Mouse (Mus musculus) WW6 (cell line): ENCODE data around the gene Kpna4.
"Not testable (repeated sequence)": the region's sequence is repeated elsewhere in the genome, so short reads cannot be mapped to it uniquely, and the experiment has no call there.

Source experiments
- DNase-seq: peaks from one replicate; pipeline ENCODE4 v3.0.0-alpha.2; 2013; ENCODE audit warnings: low read depth, low spot score

Gene Kpna4

DNA sequence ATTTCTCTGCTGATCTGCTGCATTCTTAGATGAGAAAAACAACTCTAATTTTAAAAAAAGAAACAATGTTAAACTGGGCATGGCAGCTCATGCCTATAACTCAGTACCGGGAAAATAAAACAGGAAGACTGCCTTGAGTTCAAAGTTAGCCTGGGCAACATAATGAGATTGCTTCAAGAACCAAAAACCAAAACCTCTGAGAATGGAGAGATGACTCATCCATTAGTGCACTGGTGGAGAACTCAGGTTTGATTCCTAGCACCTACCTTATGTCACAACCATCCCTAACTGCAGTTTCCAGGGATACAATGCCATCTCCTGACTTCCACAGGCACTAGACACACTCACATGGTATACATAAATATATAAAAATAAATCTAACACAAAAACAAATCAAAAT is 17.8 kb downstream of the Kpna4 start:
- no peak for DNase-seq

DNA sequence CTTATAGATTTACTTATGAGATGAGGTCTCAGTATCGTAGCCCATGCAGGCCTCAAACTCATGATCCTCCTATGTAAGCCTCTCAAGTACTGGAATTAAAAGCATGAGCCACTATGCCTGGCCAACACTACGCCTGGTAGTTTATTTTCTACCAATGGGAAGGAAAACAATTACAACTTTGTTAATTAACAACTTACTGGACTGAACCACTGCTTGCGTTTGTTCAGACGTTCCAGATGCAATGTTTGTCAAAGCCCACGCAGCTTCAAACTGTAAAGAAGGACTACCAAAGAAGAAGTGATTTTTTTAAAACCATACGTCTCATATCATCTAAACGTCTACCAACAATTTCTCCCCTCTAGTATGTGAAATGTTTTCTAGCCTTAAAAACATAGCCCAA is 32.5 kb downstream of the Kpna4 start:
- no peak for DNase-seq

DNA sequence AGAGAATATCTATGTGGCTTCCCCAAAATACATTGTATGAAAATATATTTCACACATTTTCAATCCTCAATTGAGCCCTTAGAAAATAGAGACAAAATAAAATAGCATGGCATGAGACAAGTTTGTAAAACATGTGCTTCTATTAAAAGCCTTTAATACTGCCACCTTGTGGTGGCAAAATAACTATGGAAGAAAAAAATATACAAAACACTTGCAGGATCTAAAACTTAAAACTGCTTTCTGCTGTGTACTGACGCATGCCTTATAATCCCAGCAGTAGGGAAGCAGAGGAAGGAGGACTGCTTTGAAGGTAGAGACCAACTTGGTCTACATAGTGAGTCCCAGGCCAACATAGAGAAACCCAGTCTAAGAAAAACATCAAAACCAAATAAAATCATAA is 62.9 kb downstream of the Kpna4 start:
- DNase-seq, result no peak

DNA sequence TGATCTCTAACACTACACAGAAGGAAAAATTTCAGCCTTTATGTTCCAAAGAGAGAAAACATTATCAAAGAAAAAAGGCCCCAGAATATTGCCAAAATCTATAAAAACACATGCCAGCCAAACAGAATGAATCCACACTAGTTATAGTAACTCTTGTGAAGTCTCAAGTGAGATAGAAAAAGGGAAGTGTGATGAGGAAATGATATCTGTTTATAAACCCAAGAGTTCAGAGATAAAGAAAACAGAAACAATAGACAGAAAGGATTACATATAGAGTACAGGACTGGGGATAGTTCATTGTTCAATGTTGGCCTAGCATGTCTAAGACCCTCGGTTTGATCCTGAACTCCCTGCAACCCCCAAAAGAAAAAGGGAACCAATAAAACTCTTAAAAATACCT is 64.1 kb downstream of the Kpna4 start:
- no peak for DNase-seq

DNA sequence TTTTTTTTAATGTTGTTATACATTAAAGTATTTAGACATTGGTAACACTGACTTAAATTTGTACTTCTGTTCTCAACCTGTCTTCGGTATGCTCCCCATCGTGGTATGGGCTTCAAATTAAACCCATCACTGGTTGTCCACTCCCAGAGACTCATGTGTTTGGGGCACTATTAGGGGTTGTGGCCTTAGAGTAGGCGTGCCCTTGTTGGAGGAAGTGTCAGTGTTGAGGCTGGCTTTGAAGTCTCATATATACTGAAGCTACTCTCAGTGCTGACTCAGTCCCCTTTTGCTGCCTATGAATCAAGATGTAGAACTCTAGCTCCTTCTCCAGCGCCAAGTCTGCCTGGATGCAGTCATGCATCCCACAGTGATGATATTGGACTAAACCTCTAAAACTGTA is 66.2 kb downstream of the Kpna4 start:
- no peak for DNase-seq

DNA sequence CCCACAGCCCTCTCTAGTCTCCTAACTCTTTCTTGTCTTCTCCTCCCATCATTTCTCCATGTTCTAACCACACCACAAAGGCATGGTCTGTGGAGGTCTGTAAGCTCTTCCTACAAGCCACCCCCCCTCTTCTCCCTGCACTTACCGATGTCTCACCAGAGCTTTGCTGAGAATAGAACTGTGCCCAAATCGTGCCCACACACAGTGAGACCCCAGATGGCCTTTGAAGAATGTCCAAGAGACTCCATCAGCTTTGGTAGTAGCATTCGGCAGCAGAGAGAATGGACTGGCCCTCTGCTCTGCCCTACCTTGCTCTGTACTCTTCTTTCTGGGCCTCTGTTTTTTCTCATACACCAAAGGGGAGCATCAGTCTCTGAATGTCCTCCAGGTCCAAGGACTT is 71.0 kb downstream of the Kpna4 start:
- no peak for DNase-seq

DNA sequence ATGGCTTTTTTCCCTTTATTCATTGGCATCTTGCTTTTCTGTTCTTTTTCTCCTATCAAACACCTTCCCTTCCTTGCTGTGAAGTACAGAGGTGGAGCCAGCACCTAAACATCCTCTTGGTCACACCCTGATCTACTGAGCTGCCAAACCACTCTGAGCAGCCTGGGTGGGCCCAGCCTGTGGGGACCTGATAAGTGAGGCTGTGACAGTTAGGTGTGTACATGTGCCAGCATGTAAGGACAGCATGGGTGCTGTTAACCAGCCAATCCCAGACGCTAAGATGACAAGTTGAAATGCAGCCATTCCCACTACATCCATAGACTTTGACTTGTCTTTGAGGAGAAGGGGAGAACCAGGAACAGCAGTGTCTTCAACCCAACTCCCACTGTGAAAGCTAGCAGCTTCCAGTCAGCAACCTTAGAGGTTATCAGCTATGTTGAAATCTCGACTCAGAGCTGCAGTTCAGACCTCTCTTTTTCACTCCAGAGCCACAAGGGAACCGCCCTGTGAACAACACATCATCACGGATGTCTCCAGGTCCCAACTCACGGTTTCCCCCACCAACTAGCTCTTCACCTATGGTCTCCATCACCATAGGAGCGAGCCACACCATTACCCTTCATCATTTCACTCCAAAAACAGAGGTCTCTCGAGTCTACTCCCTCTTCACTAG is 72.0 kb downstream of the Kpna4 start:
- DNase-seq, result no peak

DNA sequence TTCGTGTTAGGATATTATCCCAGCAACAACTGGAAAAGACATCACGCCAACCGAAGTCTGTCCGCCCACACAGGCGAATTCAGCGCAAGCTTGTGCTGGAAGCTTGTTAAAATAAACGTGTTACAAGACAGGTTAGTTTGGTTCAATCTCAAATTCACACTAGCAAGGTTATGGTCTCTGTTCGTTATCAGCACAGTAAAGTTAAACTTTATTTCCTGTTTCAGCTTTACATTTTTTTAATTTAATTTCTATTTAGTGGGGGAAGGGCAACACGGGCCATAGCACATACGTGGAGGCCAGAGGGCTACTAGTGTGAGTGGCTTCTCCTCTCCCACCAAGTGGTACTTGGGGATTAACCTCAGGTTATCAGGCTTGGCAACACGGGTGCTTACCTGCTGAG is 75.0 kb downstream of the Kpna4 start:
- DNase-seq, result no peak

DNA sequence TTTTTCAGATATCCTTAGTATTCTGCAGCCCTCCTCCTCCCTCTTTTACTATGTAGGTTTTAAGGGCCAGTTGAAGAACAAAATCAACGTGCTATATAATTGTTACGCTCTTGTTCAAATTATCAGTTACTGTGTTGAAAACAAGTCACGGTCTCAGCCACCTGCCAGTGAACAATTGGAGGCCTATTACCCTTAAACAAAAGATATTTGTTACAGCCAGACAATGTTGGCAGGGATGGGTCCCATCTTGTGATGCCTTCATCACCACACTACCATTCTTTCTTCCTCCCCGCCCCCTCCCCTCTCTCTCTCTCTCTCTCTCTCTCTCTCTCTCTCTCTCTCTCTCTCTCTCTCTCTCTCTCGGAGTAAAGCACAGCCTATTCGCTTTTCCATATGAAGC is 77.9 kb downstream of the Kpna4 start:
- no peak for DNase-seq

DNA sequence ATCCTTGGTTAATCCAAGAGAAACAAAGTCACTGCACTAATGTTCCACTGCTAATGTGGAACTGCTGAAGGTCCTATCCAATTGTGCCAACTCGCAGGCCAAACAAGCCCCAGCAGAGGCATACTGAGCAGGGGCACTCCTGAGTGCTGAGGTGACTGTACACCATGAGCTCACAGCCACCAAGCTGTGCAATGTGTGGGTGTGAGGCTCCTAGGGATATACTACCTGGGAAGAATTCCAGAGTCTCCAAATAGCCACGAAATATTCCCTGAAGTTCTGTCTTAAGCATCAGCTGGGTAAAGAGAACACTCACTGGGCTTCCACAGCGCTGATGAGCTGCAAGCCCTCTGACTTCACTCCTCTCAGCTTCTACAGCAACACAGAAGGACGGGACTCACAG is 79.2 kb downstream of the Kpna4 start:
- no peak for DNase-seq

DNA sequence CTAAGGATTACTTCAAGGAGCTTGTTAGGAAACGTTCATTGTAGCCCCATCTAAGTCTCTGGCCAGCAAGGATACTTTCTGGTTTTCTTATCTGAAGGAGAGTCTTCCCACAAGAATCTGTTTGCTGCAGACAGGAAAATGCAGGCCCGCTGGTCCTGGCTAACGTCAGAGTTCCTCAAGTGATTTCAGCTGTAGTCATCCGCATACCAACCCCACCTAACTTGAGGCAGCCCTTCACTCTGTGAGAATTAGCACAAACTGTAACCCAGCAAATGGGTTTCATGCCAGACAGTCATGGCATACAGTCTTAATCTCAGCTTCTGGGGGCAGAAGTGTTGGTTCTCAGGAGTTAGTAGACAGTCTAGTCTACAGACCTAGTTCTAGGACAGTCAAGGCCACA is 80.4 kb downstream of the Kpna4 start:
- no peak for DNase-seq

DNA sequence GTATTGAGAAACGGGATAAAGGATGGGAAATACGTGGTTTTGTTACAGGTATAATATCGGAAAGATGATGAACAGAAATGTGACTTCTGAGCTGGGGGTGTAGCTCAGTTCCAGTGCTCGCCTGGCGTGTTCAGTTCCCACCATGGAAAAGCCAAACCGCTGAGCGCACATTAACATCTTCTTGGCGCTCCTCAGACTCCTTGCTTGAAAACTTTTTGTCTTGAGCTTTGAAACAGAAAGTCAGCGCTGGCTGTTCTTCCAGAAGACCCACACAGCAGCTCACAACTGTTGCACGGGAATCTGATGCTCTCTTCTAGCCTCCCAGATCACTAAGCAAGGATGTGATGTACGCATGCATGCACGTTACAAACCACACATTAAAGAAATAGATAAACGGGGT is 81.2 kb downstream of the Kpna4 start:
- no peak for DNase-seq

DNA sequence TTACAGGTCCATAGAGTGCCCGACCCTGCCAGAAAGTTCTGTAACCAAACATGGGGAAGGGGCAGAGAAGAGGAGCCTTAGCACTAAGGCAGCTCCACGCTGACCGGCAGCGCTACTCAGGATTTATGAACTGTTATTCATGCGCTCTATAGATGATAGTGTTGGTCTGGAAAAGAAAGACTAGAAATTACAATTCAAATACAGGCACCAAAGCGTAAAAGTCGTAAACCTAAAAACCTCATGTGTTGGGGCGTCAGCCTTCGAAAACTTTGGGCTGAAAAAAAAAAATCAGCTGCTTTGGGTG is 81.6 kb downstream of the Kpna4 start:
- no peak for DNase-seq

DNA sequence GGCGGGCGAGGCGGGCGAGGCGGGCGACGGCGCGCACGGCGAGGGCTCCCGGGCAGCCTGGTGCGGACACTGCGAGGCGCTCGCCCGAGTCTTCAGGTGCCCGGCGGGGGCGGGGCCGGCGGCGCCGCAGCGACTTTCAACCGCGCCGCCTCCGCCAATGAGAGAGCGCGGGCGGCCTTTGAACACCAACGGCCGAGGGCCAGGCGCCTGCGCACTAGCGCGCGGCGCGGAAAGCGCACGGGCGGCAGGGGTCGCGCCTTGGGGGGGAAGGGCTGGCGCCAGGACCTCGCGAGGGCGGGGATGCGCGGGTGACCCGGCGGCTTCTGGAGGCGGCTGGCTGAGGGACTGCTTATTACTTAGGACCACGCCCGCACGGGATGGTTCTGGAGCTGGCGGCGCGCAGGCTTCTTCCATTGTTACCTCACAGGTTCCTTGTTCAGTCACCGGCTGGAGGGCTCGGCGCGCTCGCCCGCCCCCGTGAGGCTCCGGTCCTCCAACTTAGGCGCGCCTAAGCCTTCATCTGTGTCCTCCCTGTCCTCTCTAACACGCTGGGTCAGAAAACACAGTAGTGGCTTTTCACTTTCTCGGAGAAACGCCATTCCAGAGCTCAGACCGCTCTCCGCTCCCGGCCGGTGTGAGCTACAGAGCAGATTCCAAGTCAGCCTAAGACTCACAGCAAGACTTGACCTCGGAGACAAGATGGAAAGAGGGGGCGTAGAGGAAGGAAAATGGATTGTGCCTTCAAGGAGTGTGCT is 82.1 kb downstream of the Kpna4 start, which contains the start of gene Trim59:
Trim59 (minus strand) TSS at position 111 of the 755 bp plus-strand sequence.
- DNase-seq, result peak; percentile 89

DNA sequence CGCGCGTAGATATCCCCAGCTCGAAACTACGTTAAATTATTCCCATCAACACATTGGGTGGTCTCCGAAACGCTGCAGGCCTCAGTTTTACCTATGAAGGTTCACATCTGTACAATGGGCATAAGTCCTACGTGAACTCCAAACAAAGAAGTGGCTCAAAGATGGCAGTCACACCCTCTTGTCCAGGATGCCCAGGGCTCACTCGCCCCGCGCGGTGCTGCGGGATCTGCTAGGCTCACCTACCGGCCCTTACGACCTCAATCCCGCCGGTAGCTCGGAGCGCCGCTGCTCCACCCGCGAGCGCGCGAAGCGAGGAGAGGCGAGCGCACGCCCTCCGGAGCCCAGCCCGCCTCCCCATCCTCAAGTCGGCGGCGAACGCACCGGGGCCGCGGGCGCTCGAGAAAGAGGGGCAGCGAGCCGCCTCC is 82.7 kb downstream of the Kpna4 start:
- peak; percentile 26 for DNase-seq

DNA sequence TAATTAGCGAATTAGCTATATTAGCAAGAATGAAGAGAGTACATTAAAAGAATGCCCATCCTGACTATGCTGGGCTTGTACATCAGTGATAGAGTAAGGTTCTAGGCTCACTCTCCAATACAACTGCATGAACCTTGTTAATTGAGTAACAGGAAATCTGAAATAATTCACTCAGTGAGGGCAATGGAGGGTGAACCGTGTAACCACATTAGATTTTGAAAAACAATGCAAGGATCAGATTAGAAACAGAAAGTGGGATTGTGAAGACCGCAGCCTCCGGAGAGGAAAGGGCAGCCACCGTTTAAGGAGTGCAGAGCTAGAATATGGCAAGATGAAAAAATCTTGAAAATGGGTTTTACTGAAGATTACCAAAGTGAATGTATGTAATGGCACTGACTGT is 85.6 kb downstream of the Kpna4 start:
- DNase-seq, result no peak

DNA sequence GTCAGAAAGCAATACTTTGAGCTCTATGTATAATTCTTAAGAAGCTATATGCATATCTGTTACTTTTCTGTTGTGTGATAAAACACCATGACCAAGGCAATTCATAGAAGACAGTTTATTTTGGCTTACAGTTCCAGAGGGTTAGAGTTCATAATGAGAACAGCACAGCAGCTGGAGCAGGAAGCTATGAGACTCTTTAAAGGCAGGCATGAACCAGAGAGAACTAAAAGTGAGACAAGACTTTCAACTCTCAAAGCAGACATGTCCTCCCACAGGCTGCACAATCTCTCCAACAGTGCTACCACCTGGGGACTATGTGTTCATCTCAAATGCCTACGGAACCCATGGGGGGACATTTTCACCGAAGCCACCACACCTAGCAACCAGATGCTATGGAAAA is 86.8 kb downstream of the Kpna4 start:
- no peak for DNase-seq

DNA sequence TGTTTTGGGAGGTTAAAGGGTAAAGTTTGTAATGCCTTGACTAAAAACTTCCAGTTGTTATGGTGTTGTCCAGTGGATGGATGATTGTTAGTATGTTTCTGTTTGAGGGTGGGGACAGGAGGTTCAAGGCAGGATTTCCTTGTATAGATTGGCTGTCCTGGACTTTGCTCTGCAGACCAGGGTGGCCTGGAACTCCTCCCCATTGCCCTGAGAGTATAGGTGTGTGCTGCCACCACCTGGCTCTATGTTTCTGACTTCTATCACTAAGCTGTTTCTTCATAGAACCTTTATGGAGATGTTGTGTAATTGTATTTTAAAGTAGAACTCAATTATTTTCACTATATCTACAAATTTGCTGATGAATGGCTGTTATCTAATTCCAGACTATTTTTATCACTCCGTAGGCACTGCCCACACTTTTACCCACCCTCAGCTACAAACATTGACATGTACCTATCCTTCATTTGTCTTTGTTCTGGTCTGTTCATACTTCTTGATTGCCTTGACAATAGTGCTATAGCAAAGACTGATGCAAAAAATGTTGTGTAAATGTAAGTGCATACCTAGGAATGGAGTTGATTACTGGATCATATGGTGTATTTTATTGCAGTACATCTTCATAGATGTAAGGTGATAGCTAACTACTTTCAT is 100.7 kb downstream of the Kpna4 start:
- no peak for DNase-seq

DNA sequence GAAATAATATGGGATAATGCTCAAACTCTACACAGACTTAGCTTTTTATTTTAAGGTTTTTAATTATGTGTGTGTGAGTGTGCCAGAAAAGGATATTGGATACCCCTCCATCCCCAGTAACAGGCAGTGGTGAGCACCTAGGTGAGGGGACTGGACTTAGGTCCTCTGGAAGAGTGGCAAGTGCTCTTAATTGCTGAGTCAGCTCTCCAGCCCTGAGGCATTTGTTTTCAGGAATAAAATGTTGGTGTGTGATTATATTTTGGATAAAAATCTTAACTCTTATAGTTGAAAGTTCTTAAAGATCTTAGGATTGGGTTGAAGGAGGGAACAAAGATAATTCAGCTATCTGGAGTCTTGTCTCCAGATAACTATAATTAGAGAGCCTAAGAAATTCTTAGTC is 106.1 kb downstream of the Kpna4 start:
- DNase-seq, result no peak

DNA sequence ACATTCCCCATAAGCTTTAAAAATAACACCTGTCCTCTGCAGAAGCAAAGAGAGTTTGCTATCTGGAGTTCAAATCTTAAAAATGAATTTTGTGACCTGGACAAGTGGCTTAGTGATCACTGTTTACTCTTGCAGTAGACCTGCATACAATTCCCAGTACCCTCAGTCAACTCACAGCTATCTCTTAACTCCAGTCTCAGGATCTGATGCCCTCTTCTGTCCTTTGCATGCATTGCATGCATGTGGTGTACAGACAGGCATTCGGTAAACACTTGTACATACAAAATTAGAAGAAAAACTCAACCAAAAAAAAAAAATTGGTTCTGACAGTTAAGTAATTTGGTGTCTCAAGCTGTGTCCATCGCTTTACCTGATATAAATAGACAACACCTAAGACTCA is 106.6 kb downstream of the Kpna4 start:
- no peak for DNase-seq

DNA sequence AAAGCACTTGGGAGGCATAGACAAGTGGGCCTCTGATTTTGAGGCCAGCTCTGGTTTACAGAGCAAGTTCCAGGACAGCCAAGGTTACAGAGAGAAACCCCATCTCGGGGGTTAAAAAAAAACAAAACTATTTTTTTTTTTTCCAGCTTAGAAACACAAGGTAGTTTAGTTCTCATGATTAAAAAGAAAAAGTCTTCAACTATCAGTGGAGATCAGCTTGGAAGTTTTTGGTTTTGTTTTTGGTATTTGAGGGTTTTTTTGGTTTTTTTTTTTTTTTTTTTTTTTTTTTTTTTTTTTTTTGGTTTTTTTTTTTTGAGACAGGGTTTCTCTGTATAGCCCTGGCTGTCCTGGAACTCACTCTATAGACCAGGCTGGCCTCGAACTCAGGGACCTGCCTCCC is 108.3 kb downstream of the Kpna4 start:
- DNase-seq, result not testable (repeated sequence)

DNA sequence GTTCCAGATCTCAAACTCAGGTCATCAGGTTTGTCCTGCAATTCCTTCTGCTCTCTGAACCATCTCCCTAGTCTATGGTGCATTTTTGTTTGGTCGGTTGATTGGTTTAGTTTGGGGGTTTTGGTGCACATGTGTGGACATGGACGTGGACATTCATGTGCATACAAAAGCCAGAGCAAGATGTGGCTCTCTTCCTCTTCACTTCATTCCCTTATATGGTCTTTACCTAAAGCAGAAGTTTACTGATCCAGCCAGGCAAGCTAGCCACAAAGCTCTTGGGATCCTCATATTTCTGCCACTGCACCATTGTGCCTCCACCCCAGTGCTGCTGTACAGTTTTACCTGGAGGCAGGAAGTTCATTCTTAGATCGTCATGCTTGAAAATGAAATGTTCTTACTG is 109.7 kb downstream of the Kpna4 start:
- no peak for DNase-seq
